Mouse (Mus musculus) heart, postnatal 25 days (tissue): ENCODE data around the gene Cgn. TPM values are rescaled to one million over a fixed set of nuclear protein-coding genes. Genes with fewer than 3 reads are reported as not detected.
A peak's percentile ranks its signal among the peaks of the same experiment; 100 is the strongest.

ENCODE experiments used
- DNase-seq: peaks from one replicate; pipeline ENCODE4 v3.0.0; 2022; ENCODE audit warnings: low spot score
- intact Hi-C: fragments of 180-260 bp; cut with DNase I; formaldehyde crosslinking; loops from one replicate; pipeline ENCODE4 v1.15.1; 2025
- total RNA-seq, 2 experiments: library from RNA; stranded (reverse); gene quantifications; 2 replicates each; pipeline ENCODE4 v1.2.3; 2021

The Cgn gene
- total RNA-seq: under 1 TPM; 0.60 to 0.92 TPM

DNA sequence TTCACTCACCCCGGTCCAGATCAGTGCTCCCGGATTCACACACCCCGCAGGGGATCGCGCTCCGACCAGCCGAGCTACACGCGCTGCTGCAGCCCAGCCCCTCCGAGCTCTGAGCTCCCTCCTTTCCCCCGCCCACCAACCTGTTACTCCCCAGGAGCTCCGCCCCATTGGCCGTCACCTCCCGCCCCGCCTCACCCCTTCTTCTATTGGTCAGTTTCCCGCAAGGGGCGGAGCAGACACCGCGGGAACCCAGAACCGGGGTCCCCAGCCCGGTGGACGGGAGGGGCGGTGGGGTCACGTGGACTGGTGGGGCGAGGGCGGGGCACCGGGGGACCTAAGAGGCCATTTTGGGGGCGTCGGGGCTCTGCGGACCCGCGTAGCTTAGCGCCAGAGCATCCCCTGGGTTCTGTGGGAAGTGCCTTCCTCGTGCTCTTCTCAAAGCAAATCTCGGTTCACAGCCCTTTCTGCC, at the start of gene Cgn:
Gene Cgn, minus strand, starts transcription at position 126 of the 469 bp plus-strand sequence.
- intact Hi-C loops: no loop called here
- DNase-seq: peak; percentile 81

DNA sequence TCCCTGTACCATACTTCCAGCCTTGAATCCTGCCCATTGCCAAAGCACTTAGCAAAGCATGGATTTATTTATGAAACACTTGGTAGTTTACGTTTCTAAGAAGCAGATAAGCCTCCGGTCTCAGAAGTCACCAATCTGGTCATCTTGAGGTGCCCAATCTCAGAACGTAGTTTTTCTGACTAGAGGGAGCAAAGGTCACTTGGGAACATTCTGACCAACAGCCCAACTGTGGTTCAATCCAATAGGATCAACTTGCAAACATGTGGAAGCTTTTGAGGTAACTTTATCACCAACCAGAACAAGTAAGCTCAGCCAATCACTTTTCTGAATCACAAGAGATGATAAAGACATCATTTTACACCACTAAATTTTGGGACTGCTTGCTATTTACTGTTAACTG, 49.1 kb upstream of the Cgn start:
- intact Hi-C loops: loop anchor here (5.0 kb wide), 1 partner anchor 253 kb away; the partner anchor contains the start of gene Snx27
- DNase-seq: no peak

DNA sequence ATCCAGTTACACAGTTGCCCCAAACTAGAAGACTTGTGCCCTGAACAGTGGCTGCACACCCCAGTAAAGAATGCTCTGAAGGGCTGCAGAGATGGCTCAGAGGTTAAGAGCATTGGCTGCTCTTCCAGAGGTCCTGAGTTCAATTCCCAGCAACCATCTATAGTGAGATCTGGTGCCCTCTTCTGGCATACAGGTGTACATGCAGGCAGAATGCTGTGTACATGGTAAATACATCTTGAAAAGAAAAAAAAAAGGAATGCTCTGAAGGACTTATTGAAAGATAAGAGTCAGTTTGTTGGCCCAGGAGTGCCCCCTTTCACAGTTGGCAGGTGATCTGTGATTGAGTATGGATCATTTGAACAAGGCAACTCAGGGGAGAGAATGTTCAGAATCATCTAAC, 47.1 kb upstream of the Cgn start:
- intact Hi-C loops: no loop called here

DNA sequence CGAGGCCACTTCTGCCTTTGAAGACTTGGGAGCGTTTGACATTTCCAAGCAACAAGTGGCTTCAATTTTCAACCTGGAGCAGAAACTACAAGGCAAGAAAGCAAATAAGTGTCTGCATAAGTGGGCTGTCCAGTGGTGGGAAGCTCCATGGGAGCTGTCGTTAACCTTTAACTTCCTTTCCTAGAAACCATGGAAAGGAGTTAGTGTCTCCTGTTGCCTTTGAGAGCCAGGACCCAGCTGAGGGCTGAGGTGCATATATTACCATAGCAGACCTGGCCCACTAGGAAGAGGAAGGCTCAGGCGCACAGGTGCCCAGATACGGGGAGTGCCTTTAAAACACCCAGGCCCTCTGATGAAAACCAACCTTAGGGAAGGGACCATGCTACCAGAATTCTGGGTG, 46.4 kb upstream of the Cgn start:
- intact Hi-C loops: no loop called here
- no peak for DNase-seq

More for the DNA sequence above, 47.1 kb upstream of the Cgn start:
- DNase-seq: no peak

DNA sequence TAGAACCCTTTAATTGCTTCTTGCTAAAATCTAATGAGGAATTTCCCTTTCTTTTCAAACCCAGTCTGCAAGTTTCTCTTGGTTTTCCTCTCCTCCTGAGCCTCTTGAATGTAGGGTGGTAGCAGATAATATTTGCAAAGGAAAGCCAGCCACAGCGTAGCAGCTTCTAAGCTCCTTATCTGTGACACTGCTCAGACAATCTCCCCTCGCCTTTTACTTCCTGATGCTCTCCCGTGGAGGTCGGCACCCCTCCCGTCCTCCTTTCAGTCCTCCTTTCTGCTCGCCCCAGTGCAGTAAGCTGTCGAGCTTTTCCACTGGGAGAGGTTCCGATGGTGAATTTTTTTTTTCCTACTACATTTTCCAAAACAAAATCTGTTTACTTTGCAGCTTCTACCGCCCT, 45.8 kb upstream of the Cgn start:
- no peak for DNase-seq
- intact Hi-C loops: no loop called here

DNA sequence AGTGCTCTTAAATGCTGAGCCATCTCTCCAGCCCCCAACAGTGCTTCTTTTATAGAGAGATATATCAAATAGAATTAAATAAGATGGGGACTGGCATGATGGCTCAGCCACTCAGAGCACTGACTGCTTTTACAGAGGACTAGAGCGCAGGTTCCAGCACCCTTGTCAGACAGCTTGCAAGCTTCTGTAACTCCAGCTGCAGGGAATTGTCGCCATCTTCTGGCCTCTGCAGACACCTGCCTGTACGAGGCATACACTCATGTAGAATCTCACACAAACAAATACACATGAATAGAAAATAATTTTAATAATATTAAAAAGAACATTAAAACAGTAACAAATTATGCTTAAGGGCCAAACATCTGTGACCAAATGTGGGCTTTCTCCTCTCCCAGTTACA, 37.8 kb upstream of the Cgn start:
- intact Hi-C loops: no loop called here
- DNase-seq: no peak

DNA sequence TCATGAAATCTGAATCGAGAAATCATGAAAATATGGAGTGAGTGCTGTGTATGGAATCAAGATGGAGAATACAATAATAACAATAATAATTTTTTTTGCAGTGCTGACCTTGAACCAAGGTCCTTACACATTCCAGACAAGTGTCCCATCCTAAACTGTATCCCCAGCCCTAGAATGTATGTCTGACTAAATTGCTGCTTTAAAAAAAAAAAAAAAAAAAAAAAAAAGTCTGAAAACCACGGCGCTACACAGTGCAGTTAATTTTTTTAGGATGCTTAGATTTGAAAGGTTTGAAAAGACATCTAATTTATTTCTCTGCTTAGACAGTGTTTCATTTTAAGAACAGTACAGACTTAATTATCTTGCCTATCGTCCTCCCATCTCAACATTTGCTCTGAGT, 35.8 kb upstream of the Cgn start:
- no peak for DNase-seq
- intact Hi-C loops: no loop called here

DNA sequence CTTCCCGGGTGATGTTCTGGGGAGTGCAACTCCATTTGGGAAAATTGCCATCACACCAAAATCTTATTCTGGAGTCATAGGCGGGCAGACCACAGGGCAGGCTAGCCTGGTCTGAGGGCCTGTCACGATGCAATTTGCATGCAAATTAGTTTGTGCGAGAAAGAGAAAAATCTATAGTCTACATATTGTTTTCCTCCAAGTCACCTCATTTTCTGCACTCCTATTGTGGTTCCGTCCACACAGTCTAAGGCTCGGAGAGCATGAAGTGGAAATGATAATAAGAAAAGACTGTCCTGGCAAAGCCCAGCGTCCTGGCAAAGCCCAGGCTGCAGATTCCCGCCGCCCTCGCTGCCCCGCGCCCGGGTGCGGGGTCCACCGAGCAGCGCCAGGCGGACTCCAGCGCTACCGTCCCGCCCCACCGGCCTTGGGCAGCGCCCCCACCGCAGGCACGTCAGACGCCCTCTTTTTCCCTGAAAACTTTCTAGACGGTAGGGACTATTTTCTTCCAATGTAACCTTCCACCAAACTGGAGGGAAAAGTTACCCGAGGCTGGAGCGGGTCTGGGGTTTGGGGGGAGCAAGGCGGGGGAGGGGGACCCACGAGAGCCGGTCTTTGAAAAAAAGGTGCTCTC, 34.8 kb upstream of the Cgn start:
- intact Hi-C loops: loop anchor here (1.0 kb wide), 1 partner anchor 16 kb away; the partner anchor contains the start of gene Pogz
- peak; percentile 18 for DNase-seq

DNA sequence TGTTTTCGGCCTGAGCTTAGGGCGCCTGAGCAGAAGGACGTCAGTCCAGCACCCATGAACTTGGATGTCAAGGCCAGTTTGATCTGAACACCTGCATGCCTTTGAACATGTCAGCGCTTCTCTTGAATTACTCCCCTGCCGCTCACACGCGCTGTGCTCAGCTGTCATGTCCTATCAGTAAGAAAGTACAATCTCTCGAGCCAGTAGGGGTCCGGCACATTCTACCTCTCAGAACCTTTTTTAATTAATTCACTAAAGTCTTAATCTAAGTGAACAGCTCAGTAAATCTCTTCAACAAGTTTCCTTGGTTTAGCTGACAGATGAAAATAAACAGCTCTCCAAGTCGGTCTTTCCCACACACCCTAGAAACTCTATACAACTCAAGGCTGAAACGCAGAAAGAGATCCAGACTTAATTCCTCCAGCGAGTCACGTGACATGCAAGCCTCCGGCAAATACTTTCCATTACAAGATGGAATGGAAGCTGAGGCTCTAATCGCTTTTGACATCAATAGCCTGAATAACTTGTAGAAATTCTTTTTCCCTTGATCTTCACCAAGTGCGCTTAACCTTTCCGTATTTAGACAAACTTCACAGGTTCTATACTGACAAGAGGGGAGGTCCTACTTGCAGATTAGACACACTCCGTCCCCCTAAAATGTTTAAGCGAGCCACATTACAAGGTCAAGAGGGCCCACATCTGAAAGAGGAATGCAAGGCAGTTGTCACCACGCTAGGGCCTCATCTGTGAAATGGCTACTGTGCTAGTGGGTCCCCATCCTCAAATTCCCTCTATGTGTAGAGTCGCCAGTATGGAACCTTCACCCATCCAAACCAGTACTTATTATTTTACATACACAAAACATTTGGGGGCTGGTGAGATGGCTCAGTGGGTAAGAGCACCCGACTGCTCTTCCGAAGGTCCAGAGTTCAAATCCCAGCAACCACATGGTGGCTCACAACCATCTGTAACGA, 33.4 kb upstream of the Cgn start:
- no peak for DNase-seq
- intact Hi-C loops: no loop called here

DNA sequence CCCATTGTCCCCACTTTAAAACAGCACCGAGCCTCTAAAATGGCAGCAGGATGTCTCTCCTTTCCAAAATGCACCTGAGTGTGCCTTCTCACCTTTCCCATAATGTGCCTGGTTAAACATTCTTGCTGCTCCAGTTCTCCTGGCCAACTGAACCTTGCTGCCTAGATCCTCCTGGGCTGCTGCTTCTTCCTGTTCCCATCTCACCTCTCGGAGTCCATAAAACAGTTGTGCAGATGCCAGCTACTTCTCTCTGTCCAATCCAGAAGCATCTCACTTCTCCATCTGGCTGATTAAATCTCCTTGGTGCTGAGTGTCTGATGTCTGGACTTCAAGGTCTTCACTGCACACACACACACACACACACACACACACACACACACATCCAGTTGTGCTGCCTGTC, 31.4 kb upstream of the Cgn start:
- intact Hi-C loops: no loop called here

DNA sequence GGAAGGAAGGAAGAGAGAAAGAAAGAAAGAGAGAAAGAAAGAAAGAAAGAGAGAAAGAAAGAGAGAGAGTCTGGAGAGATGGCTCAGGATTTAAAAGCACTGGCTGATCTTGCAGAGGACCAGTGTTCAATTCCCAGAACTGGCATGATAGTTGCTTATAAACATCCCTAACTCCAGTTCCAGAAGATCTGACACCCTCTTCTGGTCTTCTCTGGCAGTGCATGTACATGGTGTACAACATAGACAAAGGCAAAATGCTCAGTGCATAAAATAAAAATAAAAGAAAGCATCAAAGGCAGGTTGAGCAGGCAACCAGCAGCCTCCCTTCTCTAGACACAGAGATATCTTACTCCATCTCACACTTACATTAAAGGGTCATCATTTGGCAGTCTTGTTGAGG, 29.3 kb upstream of the Cgn start:
- intact Hi-C loops: no loop called here

More for the DNA sequence above, 31.4 kb upstream of the Cgn start:
- no peak for DNase-seq

DNA sequence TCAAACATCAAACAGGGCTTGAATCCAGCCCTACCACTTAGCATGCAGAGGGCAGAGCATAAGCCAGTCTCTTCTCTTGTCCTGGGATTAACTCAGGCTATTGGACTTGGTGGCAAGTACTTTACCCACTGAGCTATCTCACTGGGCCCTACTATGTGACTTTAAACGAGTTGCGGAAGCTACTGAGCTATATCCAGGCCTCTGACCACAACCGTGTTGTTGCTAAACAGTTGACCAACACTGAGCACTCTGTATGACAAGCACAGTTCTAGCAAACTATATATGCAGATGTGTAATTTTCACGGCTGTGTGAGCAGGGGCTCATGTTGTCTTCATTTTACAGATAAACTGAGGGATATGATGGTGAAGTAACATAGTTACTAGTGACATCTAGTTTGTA, 28.4 kb upstream of the Cgn start:
- DNase-seq: no peak
- intact Hi-C loops: loop anchor here (5.0 kb wide), 1 partner anchor 88 kb away; no protein-coding TSS in a partner anchor

More for the DNA sequence above, 29.3 kb upstream of the Cgn start:
- DNase-seq: no peak

DNA sequence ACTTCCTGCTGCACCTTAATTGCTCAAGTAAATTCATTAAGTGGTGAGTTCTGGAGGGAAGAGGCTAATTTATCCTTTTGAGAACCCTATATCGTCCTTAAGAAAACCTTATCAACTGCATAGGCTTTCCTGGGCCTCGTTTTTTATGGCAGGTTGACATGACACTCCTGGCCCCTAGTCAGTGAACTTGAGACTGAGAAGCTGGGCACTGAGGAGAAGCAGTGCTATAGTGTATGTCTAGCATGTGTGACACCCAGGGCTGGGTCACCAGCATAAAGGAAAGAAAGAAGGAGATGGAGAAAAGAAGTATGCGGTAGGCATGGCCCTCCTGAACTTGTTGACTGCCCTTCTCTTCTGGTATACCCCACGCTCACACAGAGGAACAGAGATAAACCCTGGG, 27.8 kb upstream of the Cgn start:
- intact Hi-C loops: loop anchor here (5.0 kb wide), 1 partner anchor 88 kb away; no protein-coding TSS in a partner anchor
- no peak for DNase-seq

DNA sequence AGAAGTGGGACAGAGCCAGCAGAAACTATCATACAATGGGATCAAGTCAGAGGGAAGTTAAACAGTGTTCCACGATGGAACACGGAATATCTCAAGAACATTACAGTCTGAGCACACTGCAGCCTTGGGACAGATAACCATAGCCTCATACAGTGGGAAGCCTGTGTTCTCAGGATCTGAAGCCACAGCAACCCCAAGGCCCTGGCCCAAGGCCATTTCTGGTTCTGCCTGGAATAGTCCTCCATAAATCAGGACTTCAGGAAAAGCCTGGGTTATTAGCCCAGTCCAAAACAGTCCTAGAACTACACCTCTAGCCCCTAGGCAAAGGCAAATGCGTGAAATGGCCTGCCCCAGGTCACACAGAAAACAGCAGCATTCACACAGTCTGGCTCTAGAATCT, 27.4 kb upstream of the Cgn start:
- intact Hi-C loops: loop anchor here (5.0 kb wide), 1 partner anchor 89 kb away; no protein-coding TSS in a partner anchor

DNA sequence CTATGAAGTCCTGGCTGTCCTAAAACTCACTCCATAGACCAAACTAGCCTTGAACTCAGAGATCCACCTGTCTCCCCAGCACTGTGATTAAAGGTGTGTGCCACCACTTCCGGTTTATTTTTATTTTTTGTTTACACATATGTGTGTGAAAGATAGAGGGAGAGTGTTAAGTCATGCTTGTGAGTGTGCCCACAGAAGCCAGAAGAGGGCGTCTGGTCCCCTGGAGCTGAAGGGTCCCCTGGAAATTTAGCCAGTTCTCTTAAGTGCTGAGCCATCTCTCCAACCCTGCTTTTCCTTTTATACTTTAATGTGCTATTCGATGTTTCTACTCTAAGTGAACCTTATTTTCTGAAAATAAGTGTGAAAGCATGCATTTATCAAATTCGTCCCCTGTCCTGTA, 25.3 kb upstream of the Cgn start:
- no peak for DNase-seq
- intact Hi-C loops: loop anchor here (2.0 to 5.0 kb wide), 2 partner anchors 37 to 91 kb away; no protein-coding TSS in a partner anchor

More for the DNA sequence above, 27.4 kb upstream of the Cgn start:
- DNase-seq: no peak

DNA sequence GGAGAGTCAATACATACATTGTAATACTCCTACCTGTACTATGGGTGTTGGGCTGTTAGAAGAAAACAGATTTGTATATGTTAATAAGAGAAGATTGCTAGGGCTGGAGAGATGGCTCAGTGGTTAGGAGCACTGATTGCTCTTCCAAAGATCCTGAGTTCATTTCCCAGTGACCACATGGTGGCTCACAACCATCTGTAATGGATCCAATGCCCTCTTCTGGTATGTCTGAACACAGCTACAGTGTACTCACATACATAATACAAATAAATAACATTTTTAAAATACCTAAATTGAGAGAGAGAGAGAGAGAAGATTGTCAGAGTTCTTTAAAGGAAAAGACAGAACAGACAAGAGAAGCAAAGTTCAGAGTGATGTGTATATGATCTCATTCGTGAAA, 22.0 kb upstream of the Cgn start:
- DNase-seq: no peak
- intact Hi-C loops: no loop called here

DNA sequence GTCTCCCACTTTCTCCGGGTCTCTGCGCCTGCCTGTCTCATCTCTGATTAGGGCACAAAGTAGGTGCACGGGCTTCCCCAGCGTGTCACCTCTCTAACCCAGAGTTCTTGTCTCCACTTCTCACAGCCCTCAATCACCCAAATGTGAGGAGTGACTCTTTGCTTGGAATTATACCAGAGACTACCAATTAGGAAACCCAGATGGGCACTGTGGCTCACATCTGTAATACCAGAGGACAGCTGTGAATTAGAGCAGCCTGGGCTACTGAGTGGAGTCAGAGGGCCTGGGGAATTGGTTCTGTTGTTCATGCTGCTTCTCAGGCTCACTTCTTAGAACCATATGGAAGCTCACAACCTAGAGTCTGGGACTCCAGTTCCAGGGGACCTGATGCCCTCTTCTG, 18.7 kb upstream of the Cgn start:
- DNase-seq: no peak
- intact Hi-C loops: no loop called here

DNA sequence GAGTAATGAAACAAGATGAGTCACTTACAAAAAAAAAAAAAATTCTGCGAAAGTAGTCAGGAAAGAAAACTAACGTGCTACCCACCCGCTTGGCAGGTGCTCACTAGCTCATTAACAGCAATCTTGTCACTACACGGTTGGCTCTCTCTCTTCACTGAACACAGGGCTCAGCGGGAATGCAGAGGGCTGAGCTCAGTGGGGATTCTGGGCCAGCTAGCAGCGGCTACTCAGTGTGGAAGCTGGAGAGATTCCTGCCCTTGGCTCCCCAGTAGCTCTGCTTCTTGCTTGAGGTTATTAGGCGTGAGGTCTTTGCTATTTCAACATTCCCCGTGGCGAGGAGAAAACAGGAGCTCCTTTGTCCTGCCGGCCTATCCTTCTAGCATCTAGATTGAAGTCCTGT, 17.9 kb upstream of the Cgn start:
- peak; percentile 20 for DNase-seq
- intact Hi-C loops: no loop called here

DNA sequence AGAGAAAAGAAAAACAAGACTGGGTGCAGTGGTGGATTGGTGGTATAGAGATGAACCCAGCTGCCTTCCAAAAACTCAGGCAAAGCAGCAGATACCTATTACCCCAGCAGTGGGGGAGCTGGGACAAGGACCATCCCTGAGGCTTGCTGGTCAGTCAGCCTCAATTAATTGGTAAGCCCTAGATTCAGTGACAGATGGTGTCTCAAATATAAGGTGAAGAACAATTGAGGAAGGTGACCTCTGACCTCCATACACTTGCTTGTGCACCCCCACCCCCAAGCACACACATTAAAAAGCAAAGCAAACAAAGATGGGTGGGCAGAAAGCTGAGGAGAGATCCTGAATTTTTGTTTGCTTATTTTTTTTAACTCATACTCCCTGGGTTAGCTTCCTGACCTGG, 9.9 kb upstream of the Cgn start:
- DNase-seq: no peak
- intact Hi-C loops: no loop called here

DNA sequence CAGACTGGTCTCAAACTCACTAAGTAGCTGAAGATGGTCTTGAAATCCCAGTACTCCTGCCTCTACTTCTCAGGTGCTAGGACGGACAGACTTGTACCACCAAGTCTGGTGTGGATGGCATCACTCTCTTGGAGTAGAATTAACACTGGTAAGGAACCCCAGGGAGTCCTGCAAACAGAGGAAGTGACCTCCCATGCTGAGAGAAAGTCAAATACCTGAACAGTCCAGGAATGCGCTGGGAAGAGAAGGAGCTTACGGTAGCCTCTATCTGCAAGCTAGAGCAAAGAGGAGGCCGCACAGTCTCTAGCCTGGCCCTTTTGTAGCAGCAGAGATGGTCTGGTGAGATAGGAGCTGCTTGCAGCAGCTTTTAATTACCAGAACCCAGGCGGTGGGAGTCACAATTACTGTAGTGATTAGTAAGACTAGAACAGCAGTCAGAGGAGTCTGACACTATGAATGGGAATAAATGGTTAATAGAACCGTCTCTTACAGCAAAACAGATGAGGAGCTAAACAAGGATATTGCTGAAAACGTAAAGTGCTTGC, 9.4 kb upstream of the Cgn start:
- DNase-seq: no peak
- intact Hi-C loops: no loop called here
